Mouse (Mus musculus): Measurements from ENCODE around the gene Map3k13.

GRCm38 (mm10) chr16:21868651-21869050 is 74.5 kb downstream of the Map3k13 start:
- TF ChIP-seq EP300 (optimal IDR thresholded peaks at IDR 0.05) (no peak), CTCF (IDR thresholded peaks at IDR 0.05; ENCODE audit: low read depth) (no peak)
